Mouse (Mus musculus) midbrain, embryonic 16.5 days (tissue): Measurements from ENCODE around the gene Oaz3. TPM values are rescaled to one million over a fixed set of nuclear protein-coding genes. Genes with fewer than 3 reads are reported as not detected.
A peak's percentile ranks its signal among the peaks of the same experiment; 100 is the strongest.

ENCODE experiments used
- ATAC-seq: fragments of 200-750 bp; cut with Nextera tagmentation; 2 replicates; pipeline ENCODE4 v1.8.0; 2017; ENCODE audit warnings: moderate TSS enrichment
- H3K27ac ChIP-seq: fragments of 300-500 bp; sonication (generic); 2 replicates; pipeline ENCODE4 v1.5.1; 2014; ENCODE audit warnings: mild to moderate bottlenecking, low read length, mixed read lengths
- H3K27me3 ChIP-seq: fragments of 300-500 bp; sonication (generic); 2 replicates; pipeline ENCODE4 v1.6.1; 2014; ENCODE audit warnings: low read depth, low read length, mixed read lengths; ENCODE audit not compliant: control insufficient read depth, insufficient read depth
- H3K36me3 ChIP-seq: fragments of 300-500 bp; sonication (generic); 2 replicates; pipeline ENCODE4 v1.6.1; 2014; ENCODE audit warnings: mild to moderate bottlenecking, low read length, moderate library complexity, mixed read lengths; ENCODE audit not compliant: control insufficient read depth, insufficient read depth
- H3K4me1 ChIP-seq: fragments of 300-500 bp; sonication (generic); 2 replicates; pipeline ENCODE4 v1.6.1; 2014; ENCODE audit warnings: mild to moderate bottlenecking, low read length, mixed read lengths; ENCODE audit not compliant: control insufficient read depth, insufficient read depth
- H3K4me2 ChIP-seq: fragments of 300-500 bp; sonication (generic); 2 replicates; pipeline ENCODE4 v1.6.1; 2014; ENCODE audit warnings: mild to moderate bottlenecking, low read length, mixed read lengths
- H3K4me3 ChIP-seq: fragments of 300-500 bp; sonication (generic); 2 replicates; pipeline ENCODE4 v1.5.1; 2014; ENCODE audit warnings: low read depth, mild to moderate bottlenecking, low read length, moderate library complexity, mixed read lengths
- H3K9ac ChIP-seq: fragments of 300-500 bp; sonication (generic); 2 replicates; pipeline ENCODE4 v1.6.1; 2014; ENCODE audit warnings: low read depth, low read length, mixed read lengths
- H3K9me3 ChIP-seq: fragments of 300-500 bp; sonication (generic); replicated peaks from 2 replicates; pipeline ENCODE4 v1.6.1; 2014; ENCODE audit warnings: mild to moderate bottlenecking, low read length, mixed read lengths; ENCODE audit not compliant: control insufficient read depth, poor library complexity, severe bottlenecking
- whole genome bisulfite sequencing: fragments of 180-500 bp; shearing (Covaris S2); extraction: QIAGEN DNeasy Blood & Tissue Kit; methylation state at CpG from one replicate; pipeline ENCODE4 v1.1.7; 2014; 5-methylcytosine and 5-hydroxymethylcytosine counted together
- polyA plus RNA-seq: library from polyadenylated mRNA; unstranded; fragments of >200 nt; fragmentation: Nextera tagmentation; extraction: Ambion mirVana; gene quantifications from 2 replicates; pipeline ENCODE4 v1.2.1, GENCODE M21; 2015

Gene Oaz3
- polyA plus RNA-seq, 1 experiment from 2014 or later, result 1.5 TPM

GRCm38 (mm10) chr3:94399663-94400310 is 43.9 kb downstream of the Oaz3 start:
- no peak; the same call in 1 of the 2 replicates for ATAC-seq
- peak overlapping the region; percentile 65; the same call in 1 of the 2 replicates for H3K9ac ChIP-seq
- no peaks in the 10 kb centered on the region for H3K9me3 ChIP-seq
- H3K4me3 ChIP-seq, result peak overlapping the region; percentile 39
- H3K4me1 ChIP-seq, result peaks cover 8% of the 10 kb centered on the region
- H3K27me3 ChIP-seq, result peaks cover 2% of the 10 kb centered on the region
- no peaks in the 10 kb centered on the region for H3K36me3 ChIP-seq
- 18% methylated on average over 5 of the region's 5 CpGs for WGBS
- H3K27ac ChIP-seq, result 0 out of 2 replicates have a peak overlapping the region, but pooled peaks have one; percentile 38
- peak overlapping the region; percentile 75 for H3K4me2 ChIP-seq

- 2% methylated on average over 20 of the region's 20 CpGs for WGBS
- no peaks in the 10 kb centered on the region for H3K36me3 ChIP-seq
- peak overlapping the region; percentile 75 for H3K4me2 ChIP-seq
- H3K4me1 ChIP-seq, result peaks cover 8% of the 10 kb centered on the region
- peak; percentile 83 for ATAC-seq
- H3K27ac ChIP-seq, result 0 out of 2 replicates have a peak overlapping the region, but pooled peaks have one; percentile 38
- H3K9me3 ChIP-seq, result no peaks in the 10 kb centered on the region
- peak overlapping the region; percentile 39 for H3K4me3 ChIP-seq
- peaks cover 2% of the 10 kb centered on the region for H3K27me3 ChIP-seq
- peak overlapping the region; percentile 65 for H3K9ac ChIP-seq
Measured at GRCm38 (mm10) chr3:94398943-94399481, 44.7 kb downstream of the Oaz3 start.

GRCm38 (mm10) chr3:94398217-94398616 is 45.5 kb downstream of the Oaz3 start, which contains the start of gene Lingo4:
Gene Lingo4, plus strand, starts transcription at chr3:94398517.
- Histone ChIP-seq H3K36me3 (no peaks in the 10 kb centered on the region), H3K27me3 (peaks cover 2% of the 10 kb centered on the region), H3K4me3 (peak within 1 kb of the TSS; percentile 39), H3K4me2 (peak within 1 kb of the TSS; percentile 75), H3K4me1 (peaks cover 8% of the 10 kb centered on the region), H3K27ac (0 out of 2 replicates have a peak within 1 kb of the TSS, but pooled peaks have one; percentile 38), H3K9me3 (no peaks in the 10 kb centered on the region), H3K9ac (peak within 1 kb of the TSS; percentile 65)
- ATAC-seq, result no peak
- 74% methylated on average over 6 of the region's 6 CpGs for WGBS

DNA sequence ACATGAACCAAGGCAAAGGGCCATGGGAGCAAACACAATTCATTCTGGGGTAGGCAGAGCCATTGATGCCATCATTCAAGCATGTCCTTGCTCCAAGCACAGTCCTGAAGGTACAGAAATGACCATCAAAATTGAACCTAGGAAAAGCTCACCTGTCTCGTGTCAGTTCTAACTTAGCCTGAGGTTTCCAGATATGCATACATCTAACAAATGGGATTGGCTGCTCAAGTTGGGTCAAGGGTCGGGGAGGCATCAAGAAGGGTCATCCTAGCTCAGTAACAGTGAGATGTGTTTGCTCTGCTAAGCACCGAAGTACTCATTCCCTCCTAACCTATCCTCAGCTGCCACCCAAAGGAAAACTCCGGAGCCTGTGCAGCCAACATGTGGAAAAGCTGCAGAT is 46.9 kb downstream of the Oaz3 start:
- ATAC-seq, result no peak
- Histone ChIP-seq H3K4me2 (no peak overlapping the region), H3K9ac (no peak overlapping the region), H3K27me3 (peaks cover 2% of the 10 kb centered on the region), H3K4me3 (no peak overlapping the region), H3K4me1 (peaks cover 8% of the 10 kb centered on the region), H3K9me3 (no peaks in the 10 kb centered on the region), H3K27ac (no peak overlapping the region), H3K36me3 (no peaks in the 10 kb centered on the region)
- 86% methylated on average over 4 of the region's 4 CpGs for WGBS

DNA sequence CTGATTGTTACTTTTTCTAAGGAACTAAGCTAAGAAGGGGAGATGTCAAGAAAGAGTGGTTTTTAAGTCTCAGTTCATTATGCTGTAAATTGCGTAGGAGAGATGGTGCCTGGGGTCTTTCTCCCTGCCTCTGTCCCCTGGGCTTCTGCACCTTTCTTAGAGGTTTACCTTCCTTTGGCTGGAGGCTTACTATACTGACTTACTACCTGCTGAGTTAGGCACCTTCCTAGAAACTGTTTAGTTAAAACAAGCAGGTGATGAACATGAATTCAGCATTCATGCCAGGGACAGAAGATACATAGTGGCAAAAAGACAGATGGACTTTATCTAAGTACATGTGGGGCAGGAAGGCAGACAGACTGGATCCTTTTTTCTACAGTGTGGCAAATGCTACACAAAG is 47.4 kb downstream of the Oaz3 start:
- ATAC-seq, result no peak
- H3K4me3 ChIP-seq, result no peak overlapping the region
- 75% methylated on average over 1 of the region's 1 CpGs for WGBS
- H3K9ac ChIP-seq, result no peak overlapping the region
- no peaks in the 10 kb centered on the region for H3K36me3 ChIP-seq
- H3K4me1 ChIP-seq, result peaks cover 8% of the 10 kb centered on the region
- peaks cover 2% of the 10 kb centered on the region for H3K27me3 ChIP-seq
- H3K27ac ChIP-seq, result no peak overlapping the region
- H3K9me3 ChIP-seq, result no peaks in the 10 kb centered on the region
- H3K4me2 ChIP-seq, result no peak overlapping the region

GRCm38 (mm10) chr3:94393049-94393448 is 50.7 kb downstream of the Oaz3 start:
- Histone ChIP-seq H3K9me3 (no peaks in the 10 kb centered on the region), H3K36me3 (no peaks in the 10 kb centered on the region), H3K27ac (no peak overlapping the region), H3K4me3 (no peak overlapping the region), H3K27me3 (peaks cover 2% of the 10 kb centered on the region), H3K9ac (no peak overlapping the region), H3K4me2 (no peak overlapping the region), H3K4me1 (no peaks in the 10 kb centered on the region)
- WGBS, result 76% methylated on average over 4 of the region's 4 CpGs
- no peak for ATAC-seq

DNA sequence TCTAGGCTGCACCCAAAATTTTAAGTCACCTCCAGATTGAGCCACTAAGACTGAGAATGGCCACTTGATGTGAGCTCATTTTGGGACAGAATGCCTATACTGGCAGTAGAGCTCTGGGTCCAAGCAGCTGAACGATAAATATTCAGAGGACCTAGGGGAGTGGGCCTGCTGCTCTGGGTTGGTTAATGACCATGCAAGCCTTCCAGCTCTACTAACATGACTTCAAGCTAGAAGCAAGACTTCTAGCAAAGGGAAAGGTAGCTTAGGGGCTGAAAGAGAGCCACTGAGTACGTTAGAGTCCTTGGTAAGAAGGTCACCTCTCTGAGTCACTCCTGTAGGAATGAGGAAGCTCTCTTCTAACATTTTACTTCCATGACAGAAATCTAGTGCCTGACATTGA is 51.6 kb downstream of the Oaz3 start:
- H3K36me3 ChIP-seq, result no peaks in the 10 kb centered on the region
- H3K4me3 ChIP-seq, result no peak overlapping the region
- no peaks in the 10 kb centered on the region for H3K9me3 ChIP-seq
- no peak overlapping the region for H3K9ac ChIP-seq
- ATAC-seq, result no peak
- no peaks in the 10 kb centered on the region for H3K4me1 ChIP-seq
- no peak overlapping the region for H3K27ac ChIP-seq
- no peak overlapping the region for H3K4me2 ChIP-seq
- H3K27me3 ChIP-seq, result no peaks in the 10 kb centered on the region; the same call in 1 of the 2 replicates
- 89% methylated on average over 2 of the region's 2 CpGs for WGBS

DNA sequence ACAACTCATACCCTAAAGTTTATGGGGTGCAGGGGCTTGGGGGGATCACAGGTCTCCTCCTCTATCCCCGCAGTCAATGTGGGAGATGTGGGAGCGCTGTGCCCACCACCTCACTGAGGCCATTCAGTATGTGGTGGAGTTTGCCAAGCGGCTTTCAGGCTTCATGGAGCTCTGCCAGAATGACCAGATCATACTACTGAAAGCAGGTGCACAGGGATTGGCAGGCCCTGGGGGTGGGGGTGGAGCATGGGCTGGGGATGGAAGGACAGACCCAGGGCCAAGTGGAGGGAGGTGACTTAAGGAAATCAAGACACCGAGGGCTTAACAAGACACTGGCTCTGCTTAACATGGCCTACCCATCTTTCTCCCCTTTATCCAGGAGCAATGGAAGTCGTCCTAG is 52.7 kb downstream of the Oaz3 start:
- no peaks in the 10 kb centered on the region for H3K36me3 ChIP-seq
- H3K4me3 ChIP-seq, result no peak overlapping the region
- 84% methylated on average over 5 of the region's 5 CpGs for WGBS
- H3K27ac ChIP-seq, result no peak overlapping the region
- no peak for ATAC-seq
- H3K9me3 ChIP-seq, result no peaks in the 10 kb centered on the region
- H3K4me1 ChIP-seq, result no peaks in the 10 kb centered on the region
- H3K9ac ChIP-seq, result no peak overlapping the region
- no peaks in the 10 kb centered on the region for H3K27me3 ChIP-seq
- H3K4me2 ChIP-seq, result no peak overlapping the region

- no peaks in the 10 kb centered on the region for H3K4me1 ChIP-seq
- no peaks in the 10 kb centered on the region for H3K36me3 ChIP-seq
- no peaks in the 10 kb centered on the region for H3K27me3 ChIP-seq
- WGBS, result 96% methylated on average over 16 of the region's 16 CpGs
- no peak overlapping the region for H3K4me2 ChIP-seq
- no peaks in the 10 kb centered on the region for H3K9me3 ChIP-seq
- no peak overlapping the region for H3K27ac ChIP-seq
- ATAC-seq, result no peak
- no peak overlapping the region for H3K9ac ChIP-seq
- H3K4me3 ChIP-seq, result no peak overlapping the region
Measured at GRCm38 (mm10) chr3:94389420-94389819, 54.3 kb downstream of the Oaz3 start.
